Mouse (Mus musculus) CH12F3 (cell line): ENCODE data around the gene Tfcp2l1.
"Not testable (repeated sequence)": the region's sequence is repeated elsewhere in the genome, so short reads cannot be mapped to it uniquely, and the experiment has no call there.

Experiments
- in situ Hi-C: fragments of 300-500 bp; cut with MboI; formaldehyde crosslinking; loops from 2 replicates; pipeline ENCODE4 v1.14.3; 2020; ENCODE audit warnings: low sequenced_read_pairs

Gene Tfcp2l1

GRCm38 (mm10) chr1:118627781-118628464 is at the start of gene Tfcp2l1:
TSS of gene Tfcp2l1 (plus strand) at chr1:118627945.
- in situ Hi-C loops = no loop called here

- in situ Hi-C loops = no loop called here
Measured at GRCm38 (mm10) chr1:118580174-118580702, 47.5 kb upstream of the Tfcp2l1 start.

DNA sequence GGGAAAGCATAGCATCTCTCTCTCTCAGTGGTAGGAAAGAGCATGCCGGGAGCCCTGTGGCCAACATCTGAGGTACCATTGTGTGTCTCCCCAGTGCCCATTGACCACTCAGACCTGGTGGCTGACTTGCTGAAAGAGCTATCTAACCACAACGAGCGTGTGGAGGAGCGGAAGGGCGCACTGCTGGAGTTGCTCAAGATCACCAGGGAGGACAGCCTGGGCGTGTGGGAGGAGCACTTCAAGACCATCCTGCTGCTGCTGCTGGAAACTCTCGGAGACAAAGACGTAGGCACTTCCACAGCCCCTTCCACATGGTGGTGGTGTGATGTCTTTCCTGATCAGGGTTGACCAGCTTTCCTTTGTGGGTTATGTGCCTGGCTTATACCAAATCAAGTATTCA is 46.6 kb upstream of the Tfcp2l1 start:
- in situ Hi-C loops = no loop called here

GRCm38 (mm10) chr1:118589721-118590120 is 38.0 kb upstream of the Tfcp2l1 start:
- in situ Hi-C loops = no loop called here

DNA sequence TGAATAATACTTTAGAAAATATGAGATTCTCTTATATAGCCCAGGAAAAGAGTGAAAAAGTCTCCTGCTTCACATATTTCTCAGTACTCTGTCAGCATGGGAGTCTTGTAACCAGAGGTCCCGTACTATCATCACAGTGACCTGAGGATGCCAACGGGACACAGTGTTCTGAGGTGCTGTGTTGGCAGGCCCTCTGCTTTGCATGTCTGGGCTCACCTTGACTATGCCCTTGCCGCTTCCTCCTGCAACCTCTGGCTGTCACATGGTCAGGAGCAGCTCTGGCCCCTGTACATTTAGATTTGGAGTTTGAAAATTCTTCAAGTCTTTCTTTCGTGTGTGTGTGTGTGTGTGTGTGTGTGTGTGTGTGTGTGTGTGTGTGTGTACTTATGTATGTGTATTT is 34.8 kb upstream of the Tfcp2l1 start:
- in situ Hi-C loops = no loop called here

- in situ Hi-C loops = no loop called here
Measured at GRCm38 (mm10) chr1:118595395-118595794, 32.4 kb upstream of the Tfcp2l1 start.

DNA sequence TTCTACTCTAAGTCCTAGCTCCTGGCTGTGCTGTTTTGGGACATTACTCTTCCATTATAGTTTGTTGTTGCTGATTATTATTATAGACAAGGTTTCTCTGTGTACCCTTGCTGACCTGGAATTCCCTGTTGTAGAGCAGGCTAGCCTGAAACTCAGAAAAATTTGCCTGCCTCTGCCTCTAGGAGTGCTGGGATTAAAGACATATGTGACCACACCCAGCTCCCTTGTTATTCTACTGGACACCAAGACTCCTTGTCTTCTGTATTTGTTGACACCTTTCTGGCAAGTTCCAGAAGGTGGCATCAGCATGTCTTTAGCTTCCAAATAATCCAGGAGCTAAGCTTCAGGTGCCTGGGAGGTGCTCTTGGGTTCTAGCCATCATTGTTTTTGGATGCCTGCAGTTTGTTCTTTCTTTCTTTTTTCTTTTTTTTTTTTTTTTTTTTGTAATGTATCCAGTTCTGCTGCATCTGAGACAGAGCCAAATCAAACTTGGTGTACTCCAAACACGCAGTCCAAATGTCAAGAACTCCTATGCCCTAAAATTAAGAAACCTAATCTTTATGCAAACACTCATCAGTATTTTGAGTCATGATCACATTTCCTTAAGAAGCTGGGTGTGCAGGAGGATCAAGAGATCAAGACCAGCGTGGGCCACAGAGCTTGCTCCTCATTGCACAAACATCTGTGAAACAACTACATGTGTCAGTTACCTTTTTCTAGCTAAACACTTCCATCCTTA is 30.1 kb upstream of the Tfcp2l1 start:
- in situ Hi-C loops = no loop called here

- in situ Hi-C loops = no loop called here
Measured at GRCm38 (mm10) chr1:118598339-118598738, 29.4 kb upstream of the Tfcp2l1 start.

DNA sequence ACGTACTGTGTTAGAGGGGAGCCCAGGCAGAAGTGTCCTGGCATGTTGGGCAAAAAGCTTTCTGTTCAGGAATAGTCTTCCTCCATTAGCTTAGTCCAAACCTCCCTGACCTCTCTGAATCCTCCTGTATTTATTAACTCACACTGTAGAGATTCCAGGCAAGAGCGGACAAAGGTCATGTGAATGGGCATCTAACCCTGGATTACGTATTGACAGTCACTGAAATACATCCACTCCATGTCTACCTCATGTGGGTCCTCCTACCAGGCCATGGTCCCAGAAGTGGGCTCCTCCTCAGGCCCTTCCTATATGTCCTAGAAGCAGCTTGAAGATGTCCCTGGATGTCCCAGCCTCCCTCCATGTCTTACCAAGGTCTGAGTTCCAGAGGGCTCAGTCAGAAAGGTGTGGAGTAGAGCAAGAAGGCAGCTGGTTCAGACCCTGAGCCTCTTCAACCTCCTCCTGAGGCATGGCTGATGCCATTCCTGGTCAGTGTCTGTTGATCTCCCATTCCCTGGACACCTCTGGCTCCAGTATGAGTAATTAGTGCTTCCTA is 14.0 kb upstream of the Tfcp2l1 start:
- in situ Hi-C loops = no loop called here

- in situ Hi-C loops = not testable (repeated sequence)
Measured at GRCm38 (mm10) chr1:118621055-118621454, 6.7 kb upstream of the Tfcp2l1 start.

DNA sequence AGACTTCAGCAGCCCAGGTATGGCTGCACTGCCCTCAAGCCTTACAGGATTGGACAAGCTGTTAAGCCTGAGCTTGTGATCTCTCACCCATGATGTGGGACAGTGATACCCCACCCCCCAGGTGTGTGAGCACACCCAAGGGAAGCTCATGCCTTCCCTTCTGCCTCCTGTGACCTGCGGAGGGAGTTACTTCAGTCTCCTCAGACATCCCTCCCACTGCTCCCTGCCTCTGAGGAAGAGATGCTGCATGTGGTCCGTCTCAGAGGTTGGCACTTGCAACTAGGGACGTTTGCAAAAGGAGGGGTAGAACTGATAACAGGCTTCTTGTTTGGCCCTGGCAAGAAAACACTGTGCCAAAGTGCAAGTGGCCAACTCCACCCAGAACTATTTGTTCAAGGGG is 4.9 kb upstream of the Tfcp2l1 start:
- in situ Hi-C loops = no loop called here

- in situ Hi-C loops = no loop called here
Measured at GRCm38 (mm10) chr1:118625461-118625860, 2.3 kb upstream of the Tfcp2l1 start.

GRCm38 (mm10) chr1:118625921-118626320 is 1.8 kb upstream of the Tfcp2l1 start:
- in situ Hi-C loops = no loop called here

GRCm38 (mm10) chr1:118626452-118626851 is 1.3 kb upstream of the Tfcp2l1 start:
- in situ Hi-C loops = no loop called here

- in situ Hi-C loops = no loop called here
Measured at GRCm38 (mm10) chr1:118633415-118633980, 5.8 kb downstream of the Tfcp2l1 start.

- in situ Hi-C loops = no loop called here
Measured at GRCm38 (mm10) chr1:118642296-118642999, 14.7 kb downstream of the Tfcp2l1 start.

- in situ Hi-C loops = no loop called here
Measured at GRCm38 (mm10) chr1:118643138-118643979, 15.6 kb downstream of the Tfcp2l1 start.

- in situ Hi-C loops = no loop called here
Measured at GRCm38 (mm10) chr1:118645701-118646100, 18.0 kb downstream of the Tfcp2l1 start.

DNA sequence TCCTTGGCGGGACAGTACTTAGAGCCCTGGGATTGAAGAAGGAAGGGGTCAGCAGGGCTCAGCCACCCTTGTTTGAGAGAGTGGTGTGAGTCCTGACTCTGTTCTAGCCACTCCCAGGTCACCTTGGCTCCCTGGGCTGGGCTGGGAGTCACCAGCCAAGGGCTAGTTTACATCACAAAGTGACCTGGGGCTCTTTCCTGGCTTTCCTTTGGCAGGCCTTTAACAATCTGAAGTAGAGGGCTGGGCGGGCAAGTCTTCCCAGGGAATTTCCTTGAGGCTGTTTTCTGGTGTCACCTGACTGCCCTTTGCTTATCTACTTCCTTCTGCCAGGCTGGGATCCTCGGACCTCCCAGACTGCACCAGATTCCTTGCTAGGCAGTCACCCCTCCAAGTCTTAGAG is 20.3 kb downstream of the Tfcp2l1 start:
- in situ Hi-C loops = no loop called here
